Mouse (Mus musculus): ENCODE results near the gene Fezf2. TPM values are rescaled to one million over a fixed set of nuclear protein-coding genes. Genes with fewer than 3 reads are reported as not detected.
A peak's percentile ranks its signal among the peaks of the same experiment; 100 is the strongest.

The Fezf2 gene
- polyA plus RNA-seq, 1 experiment = not detected

DNA sequence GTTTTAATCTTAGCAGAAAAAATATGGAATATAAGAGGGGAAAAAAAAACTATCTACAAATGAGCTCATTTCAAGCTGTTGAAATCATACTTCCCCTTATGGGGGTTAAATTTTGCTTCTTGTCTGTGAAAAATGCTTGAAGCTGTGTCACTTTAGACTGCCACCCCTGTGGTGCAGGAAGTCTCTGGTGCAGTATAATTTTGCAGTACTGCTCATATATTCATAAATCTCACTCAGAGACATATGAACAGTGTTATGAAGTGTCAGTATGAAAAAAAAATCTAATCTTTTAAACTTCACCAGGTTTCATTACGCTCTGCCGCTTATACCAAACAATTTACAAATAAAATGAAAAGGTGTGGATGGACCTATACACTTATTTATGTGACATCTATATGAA, 29.3 kb upstream of the Fezf2 start:
- no peak for TF ChIP-seq CTCF (IDR thresholded peaks at IDR 0.05; ENCODE audit: insufficient read depth, low read depth, low read length)
- no peak for TF ChIP-seq POLR2A (IDR thresholded peaks at IDR 0.05; ENCODE audit: insufficient read depth, low read depth, low read length)
- peaks cover 2% of the 10 kb centered on the region; the same call in 1 of the 2 replicates for H3K4me1 ChIP-seq (ENCODE audit: control insufficient read depth, insufficient read depth, low read length)
- no peak overlapping the region for H3K4me3 ChIP-seq (ENCODE audit: insufficient read depth, low read depth, low read length)
- over 99% methylated on average over 2 of the region's 2 CpGs for WGBS
- H3K27ac ChIP-seq (ENCODE audit: insufficient read depth, low read depth, low read length) = no peak overlapping the region

DNA sequence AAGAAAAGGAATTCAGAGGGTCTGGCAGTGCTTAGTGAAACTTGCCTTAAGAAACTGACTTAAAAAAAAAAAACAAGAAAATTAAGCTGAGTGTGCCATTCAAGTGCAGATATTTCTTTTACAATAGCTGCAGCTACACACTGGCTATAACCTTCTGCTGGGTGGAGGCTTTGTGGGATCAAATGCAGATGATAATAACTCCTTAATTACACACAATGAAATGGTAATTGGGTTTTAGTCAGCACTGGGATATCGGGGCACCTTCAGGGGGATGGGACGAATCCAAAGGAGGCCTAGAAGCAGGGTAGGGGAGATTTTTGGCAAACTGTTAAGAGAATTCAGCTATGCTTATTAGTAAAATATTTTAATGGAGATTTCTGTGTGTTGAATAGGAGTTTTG, 27.5 kb upstream of the Fezf2 start:
- 46% methylated on average over 2 of the region's 2 CpGs for WGBS
- no peak for TF ChIP-seq POLR2A (IDR thresholded peaks at IDR 0.05; ENCODE audit: insufficient read depth, low read depth, low read length)
- TF ChIP-seq CTCF (IDR thresholded peaks at IDR 0.05; ENCODE audit: insufficient read depth, low read depth, low read length) = no peak
- no peak overlapping the region for H3K4me3 ChIP-seq (ENCODE audit: insufficient read depth, low read depth, low read length)
- peaks cover 2% of the 10 kb centered on the region; the same call in 1 of the 2 replicates for H3K4me1 ChIP-seq (ENCODE audit: control insufficient read depth, insufficient read depth, low read length)
- H3K27ac ChIP-seq (ENCODE audit: insufficient read depth, low read depth, low read length) = no peak overlapping the region

DNA sequence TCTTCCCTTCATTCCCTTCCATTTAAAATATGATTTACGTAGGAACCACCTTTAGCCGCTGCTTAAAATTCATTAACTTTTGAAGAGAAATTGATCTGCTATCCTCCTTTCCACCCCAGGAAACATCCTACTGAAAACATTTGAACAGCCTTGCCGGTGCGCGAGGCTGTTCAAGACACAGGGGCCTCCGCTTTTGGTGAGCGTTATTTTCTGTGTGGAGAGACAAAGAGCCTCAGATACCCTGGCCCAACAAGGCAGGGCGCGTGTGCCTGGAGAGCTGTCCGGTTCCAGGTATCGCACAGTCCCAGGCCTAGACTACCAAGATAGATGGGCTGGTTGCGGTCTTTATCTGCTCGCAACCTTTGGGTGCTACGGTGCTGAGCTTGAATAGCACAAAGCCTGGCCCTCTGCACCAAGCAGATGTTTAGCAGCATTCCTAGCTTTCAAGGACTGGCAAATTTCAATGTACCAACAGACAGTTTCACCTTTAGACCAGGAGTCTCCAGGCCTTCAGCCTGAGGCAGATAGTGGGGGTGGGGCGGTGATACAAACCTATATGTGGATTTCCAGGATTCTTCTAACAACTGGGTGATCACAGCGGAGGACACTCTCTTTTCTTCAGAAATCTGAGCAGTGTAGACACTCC, 2.4 kb upstream of the Fezf2 start:
- H3K4me1 ChIP-seq (ENCODE audit: control insufficient read depth, insufficient read depth, low read length) = peaks cover 16% of the 10 kb centered on the region
- 74% methylated on average over 16 of the region's 16 CpGs for WGBS
- H3K4me3 ChIP-seq (ENCODE audit: insufficient read depth, low read depth, low read length) = no peak overlapping the region
- H3K27ac ChIP-seq (ENCODE audit: insufficient read depth, low read depth, low read length) = no peak overlapping the region
- TF ChIP-seq POLR2A (IDR thresholded peaks at IDR 0.05; ENCODE audit: insufficient read depth, low read depth, low read length) (no peak), CTCF (IDR thresholded peaks at IDR 0.05; ENCODE audit: insufficient read depth, low read depth, low read length) (no peak)

DNA sequence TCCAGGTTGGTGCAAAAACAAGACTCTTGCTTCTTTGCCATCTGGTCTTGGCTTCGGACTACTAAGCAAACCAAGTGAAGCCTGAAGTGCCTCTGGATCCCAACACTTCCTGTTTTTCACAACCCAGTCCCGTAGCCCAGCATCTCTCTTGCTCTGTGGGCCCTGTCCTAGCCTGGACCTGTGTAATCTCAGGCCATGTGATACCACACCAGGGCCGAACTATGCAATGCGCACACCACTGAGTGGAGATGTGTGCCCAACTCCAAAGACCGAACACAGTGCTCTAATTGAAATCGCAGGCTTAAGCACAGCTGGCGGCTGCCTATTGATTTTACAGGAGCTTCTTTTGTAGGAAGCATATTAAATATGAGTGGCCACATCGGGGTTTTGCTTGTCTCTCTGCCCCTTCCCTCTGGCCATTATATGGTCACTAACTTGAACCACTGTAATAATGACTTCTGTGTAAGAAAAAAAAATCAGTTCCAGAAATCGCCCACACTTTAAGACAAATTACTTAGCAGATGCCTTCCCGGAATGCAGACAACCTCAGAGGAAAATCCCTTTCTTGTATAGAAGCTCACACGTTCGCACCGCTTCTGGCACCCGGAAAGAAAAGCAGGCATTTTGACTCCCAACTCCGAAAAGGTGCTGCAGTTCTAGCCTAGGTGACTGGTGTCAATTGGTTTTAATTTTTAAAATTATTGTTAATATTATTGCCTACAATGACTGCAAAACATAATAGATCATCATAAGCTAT, 1.5 kb upstream of the Fezf2 start:
- H3K4me1 ChIP-seq (ENCODE audit: control insufficient read depth, insufficient read depth, low read length) = peaks cover 25% of the 10 kb centered on the region
- WGBS = 79% methylated on average over 15 of the region's 15 CpGs
- no peak overlapping the region for H3K27ac ChIP-seq (ENCODE audit: insufficient read depth, low read depth, low read length)
- TF ChIP-seq POLR2A (IDR thresholded peaks at IDR 0.05; ENCODE audit: insufficient read depth, low read depth, low read length) (no peak), CTCF (IDR thresholded peaks at IDR 0.05; ENCODE audit: insufficient read depth, low read depth, low read length) (no peak)
- H3K4me3 ChIP-seq (ENCODE audit: insufficient read depth, low read depth, low read length) = no peak overlapping the region

DNA sequence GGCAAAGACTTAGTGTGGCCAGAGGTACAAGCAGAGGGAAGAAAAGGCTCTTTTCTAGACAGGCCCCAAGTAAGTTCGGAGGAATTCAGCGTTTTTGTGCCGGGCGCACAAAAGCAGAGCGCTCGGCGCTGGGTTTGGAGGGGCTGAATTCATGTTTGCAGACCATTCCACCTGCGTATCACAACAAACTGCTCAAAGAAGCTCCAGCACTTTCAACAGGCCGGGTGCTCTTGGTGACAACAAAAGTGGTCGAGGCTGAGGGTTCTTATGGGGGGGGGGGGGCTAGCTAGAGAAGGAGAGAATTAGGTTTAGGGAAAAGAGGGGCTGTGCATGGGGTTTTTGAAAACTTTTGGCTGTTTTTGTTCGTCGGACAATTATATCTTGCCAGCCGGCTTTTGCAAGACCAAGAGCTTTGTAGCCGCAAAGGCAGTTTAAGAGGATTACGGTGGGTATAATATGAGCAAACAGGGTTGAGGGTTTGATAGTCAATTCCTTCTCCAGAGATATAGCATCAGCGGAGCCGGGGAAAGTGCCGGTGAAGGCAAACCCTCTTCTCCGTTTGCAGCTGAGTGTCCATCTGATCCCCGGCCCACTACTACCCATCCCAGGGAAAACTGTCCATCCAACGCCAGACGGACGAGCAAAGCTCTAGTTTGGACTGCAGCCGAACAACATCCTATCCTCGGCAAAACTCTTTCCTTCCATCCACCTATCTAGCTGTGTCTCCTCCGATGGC, 956 bp downstream of the Fezf2 start:
- H3K4me3 ChIP-seq (ENCODE audit: insufficient read depth, low read depth, low read length) = peak overlapping the region; percentile 21; the same call in 1 of the 2 replicates

DNA sequence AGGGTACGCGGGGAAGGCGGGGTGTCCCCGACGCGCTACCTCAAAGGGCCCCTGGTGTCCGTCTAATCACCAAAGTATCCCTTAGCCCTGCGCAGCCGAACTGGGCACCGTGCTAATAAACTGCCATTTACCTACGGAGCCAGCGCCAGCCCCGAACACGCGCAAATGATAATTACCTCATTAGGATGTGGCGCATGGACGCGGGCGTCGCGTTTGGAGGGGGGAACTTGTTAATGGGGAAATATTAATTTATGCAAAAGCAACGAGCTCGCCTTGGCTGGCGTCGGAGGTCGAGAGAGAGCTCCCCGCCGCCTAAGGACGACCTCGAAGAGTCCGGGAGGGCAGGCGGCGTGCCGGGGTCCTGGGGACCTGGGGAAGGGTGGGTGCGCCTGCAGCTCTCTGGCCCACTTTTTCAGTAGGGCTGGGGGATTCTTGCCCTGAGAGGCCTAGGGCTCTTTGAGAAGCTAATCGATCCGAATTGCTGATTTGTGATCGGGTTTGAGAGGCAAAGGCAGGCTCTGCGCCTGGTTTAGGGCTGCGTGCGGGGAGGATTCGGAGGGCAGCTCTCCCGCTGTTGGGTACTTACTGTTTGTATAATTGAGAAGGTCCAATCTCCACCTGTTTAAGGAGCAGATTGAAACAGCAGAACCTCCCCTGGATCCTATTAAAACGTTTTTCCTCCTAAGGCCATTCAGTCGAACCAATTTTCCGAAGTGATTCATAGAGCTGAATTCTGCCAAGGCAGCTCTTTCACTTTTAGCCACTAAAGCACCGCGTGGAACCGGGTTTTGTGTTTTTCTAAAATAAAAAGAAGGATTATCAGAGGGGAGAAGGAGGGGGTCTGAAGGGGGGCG, 1.8 kb downstream of the Fezf2 start:
- 6% methylated on average over 50 of the region's 50 CpGs for WGBS
- TF ChIP-seq CTCF (IDR thresholded peaks at IDR 0.05; ENCODE audit: insufficient read depth, low read depth, low read length) (no peak), POLR2A (IDR thresholded peaks at IDR 0.05; ENCODE audit: insufficient read depth, low read depth, low read length) (no peak)
- Histone ChIP-seq H3K4me1 (ENCODE audit: control insufficient read depth, insufficient read depth, low read length) (peaks cover 33% of the 10 kb centered on the region), H3K27ac (ENCODE audit: insufficient read depth, low read depth, low read length) (no peak overlapping the region), H3K4me3 (ENCODE audit: insufficient read depth, low read depth, low read length) (peak overlapping the region; percentile 25)

More for the DNA sequence above, 956 bp downstream of the Fezf2 start:
- H3K27ac ChIP-seq (ENCODE audit: insufficient read depth, low read depth, low read length) = no peak overlapping the region
- H3K4me1 ChIP-seq (ENCODE audit: control insufficient read depth, insufficient read depth, low read length) = peaks cover 29% of the 10 kb centered on the region
- 12% methylated on average over 26 of the region's 26 CpGs for WGBS
- TF ChIP-seq POLR2A (IDR thresholded peaks at IDR 0.05; ENCODE audit: insufficient read depth, low read depth, low read length) (no peak), CTCF (IDR thresholded peaks at IDR 0.05; ENCODE audit: insufficient read depth, low read depth, low read length) (no peak)

DNA sequence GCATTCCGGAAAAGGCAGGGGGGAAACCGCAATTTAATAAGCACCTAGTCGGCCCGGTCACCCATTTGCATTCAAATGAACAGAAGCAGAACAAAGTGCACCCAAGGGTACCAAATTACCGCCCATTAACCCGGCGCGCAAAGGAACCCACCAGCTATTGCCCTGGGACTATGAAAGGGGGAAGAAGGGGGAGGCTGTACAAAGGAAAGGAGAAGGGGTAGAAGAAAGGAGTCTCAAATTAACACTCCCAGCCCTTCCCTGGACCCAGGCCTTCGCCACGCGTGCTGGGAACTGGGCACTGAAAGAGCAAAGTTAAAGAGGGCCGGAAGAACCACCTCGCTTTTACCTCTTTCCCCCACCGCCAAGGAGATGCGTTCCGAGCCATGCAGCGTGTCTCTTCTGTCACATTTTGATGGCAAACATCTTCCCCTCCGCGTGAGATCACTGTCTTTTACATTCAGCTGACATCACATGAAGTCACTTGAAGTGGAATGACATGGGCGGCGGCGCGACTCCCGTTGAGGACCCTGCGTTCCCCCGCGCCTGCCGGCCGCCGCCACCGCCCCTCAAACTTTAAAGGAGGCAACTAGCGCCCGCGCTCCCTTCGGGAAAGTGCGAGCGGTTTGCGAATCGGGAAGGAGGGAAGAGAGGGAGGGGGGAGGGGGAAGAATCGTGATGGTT, 2.6 kb downstream of the Fezf2 start:
- Histone ChIP-seq H3K27ac (ENCODE audit: insufficient read depth, low read depth, low read length) (no peak overlapping the region), H3K4me3 (ENCODE audit: insufficient read depth, low read depth, low read length) (peak overlapping the region; percentile 22), H3K4me1 (ENCODE audit: control insufficient read depth, insufficient read depth, low read length) (peaks cover 38% of the 10 kb centered on the region)
- TF ChIP-seq POLR2A (IDR thresholded peaks at IDR 0.05; ENCODE audit: insufficient read depth, low read depth, low read length) = no peak
- TF ChIP-seq CTCF (IDR thresholded peaks at IDR 0.05; ENCODE audit: insufficient read depth, low read depth, low read length) = no peak
- 2% methylated on average over 40 of the region's 40 CpGs for WGBS

DNA sequence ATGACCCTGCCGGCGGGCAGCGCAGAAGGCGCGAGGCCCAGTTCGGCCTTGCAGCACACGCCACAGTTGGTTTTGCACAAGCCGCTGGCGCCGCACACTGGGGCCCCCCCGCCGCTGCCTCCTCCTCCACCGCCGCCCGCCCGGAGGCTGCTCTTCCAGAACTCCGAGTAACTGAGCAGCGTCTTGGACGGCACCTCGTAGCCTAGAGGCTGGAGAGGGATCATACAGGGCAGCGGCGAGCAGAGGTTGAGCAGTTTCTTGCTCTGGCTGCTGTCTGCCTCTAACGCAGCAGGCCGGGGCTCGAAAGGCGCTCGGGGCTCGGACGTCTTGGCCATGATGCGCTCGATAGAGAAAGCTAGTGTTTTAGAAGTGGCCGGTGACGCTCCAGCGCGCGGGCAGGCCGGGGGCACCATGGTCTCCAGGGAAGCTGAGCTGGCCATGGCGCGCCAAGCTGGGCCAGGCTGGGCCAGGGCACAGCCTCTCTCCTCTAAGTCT, 3.2 kb downstream of the Fezf2 start:
- 2% methylated on average over 39 of the region's 39 CpGs for WGBS
- H3K4me3 ChIP-seq (ENCODE audit: insufficient read depth, low read depth, low read length) = peak overlapping the region; percentile 22
- H3K4me1 ChIP-seq (ENCODE audit: control insufficient read depth, insufficient read depth, low read length) = peaks cover 42% of the 10 kb centered on the region
- TF ChIP-seq CTCF (IDR thresholded peaks at IDR 0.05; ENCODE audit: insufficient read depth, low read depth, low read length) = no peak
- no peak for TF ChIP-seq POLR2A (IDR thresholded peaks at IDR 0.05; ENCODE audit: insufficient read depth, low read depth, low read length)
- no peak overlapping the region for H3K27ac ChIP-seq (ENCODE audit: insufficient read depth, low read depth, low read length)

Data from olfactory bulb, adult 2 months (tissue).